Mouse (Mus musculus): ENCODE data around the gene Emg1. TPM values are rescaled to one million over a fixed set of nuclear protein-coding genes. Genes with fewer than 3 reads are reported as not detected.

Emg1 gene
- polyA plus RNA-seq, 1 experiment from 2014 or later: 148 TPM

DNA sequence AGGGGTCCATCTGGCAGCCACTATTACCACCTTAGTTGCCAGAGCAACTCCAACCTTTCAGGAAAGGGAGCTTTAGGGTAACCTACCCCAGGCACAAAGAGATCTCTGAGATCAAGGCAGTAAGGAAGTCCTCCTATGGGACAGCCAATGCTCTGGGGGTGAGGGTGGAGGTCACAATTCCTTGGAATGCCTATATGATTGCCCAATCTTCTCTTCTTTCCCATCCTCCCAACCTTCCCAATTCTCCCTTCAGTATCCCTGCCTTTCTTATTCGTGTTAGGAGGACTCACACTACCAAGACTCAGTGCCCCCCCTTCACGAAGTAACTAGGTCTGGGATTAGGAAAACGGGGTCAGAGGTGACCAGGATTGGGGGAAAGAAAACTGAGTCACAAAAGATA lies 43.3 kb upstream of the Emg1 start:
- 2% methylated on average over 3 of the region's 3 CpGs for WGBS (ENCODE audit: insufficient replicate concordance)
- ATAC-seq (replicated peaks; ENCODE audit: insufficient number of reproducible peaks, low FRiP score, low TSS enrichment): no peak
- H3K36me3 ChIP-seq (ENCODE audit: control insufficient read depth, insufficient read depth, low read length): no peaks in the 10 kb centered on the region
- H3K27ac ChIP-seq (ENCODE audit: low read depth, low read length): peak overlapping the region; percentile 95; the same call in 1 of the 2 replicates
- H3K4me1 ChIP-seq (ENCODE audit: control insufficient read depth, insufficient read depth, low read length): peaks cover 34% of the 10 kb centered on the region
- H3K4me2 ChIP-seq: peak overlapping the region; percentile 82
- H3K9me3 ChIP-seq (replicated peaks; ENCODE audit: control insufficient read depth, low read length): no peaks in the 10 kb centered on the region
- H3K9ac ChIP-seq (ENCODE audit: low read depth, low read length): peak overlapping the region; percentile 93
- peak overlapping the region; percentile 89 for H3K4me3 ChIP-seq (ENCODE audit: low read depth, low read length)
- peaks cover 3% of the 10 kb centered on the region; the same call in 1 of the 2 replicates for H3K27me3 ChIP-seq (ENCODE audit: control insufficient read depth, insufficient read depth, low read length)

DNA sequence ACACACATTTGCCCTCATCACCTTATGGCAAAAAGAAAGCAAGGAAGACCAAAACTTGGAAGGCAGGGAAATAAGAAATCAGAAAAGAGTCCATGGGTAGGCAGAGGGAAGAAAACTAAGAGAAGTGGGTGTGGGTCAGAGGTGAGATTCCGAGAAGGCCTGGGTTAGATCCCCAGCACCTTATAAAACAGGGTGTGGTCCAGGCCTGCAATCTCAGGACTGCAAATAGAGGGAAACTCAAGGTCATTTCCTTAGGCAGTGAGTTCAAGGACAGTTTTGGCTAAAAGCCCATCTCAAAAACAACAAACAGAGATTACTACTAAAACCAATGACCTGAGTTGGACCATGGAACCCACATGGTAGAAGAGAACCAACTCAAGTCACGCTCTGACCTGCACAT lies 41.9 kb upstream of the Emg1 start:
- Histone ChIP-seq H3K4me1 (ENCODE audit: control insufficient read depth, insufficient read depth, low read length) (peaks cover 31% of the 10 kb centered on the region), H3K4me2 (no peak overlapping the region), H3K9me3 (replicated peaks; ENCODE audit: control insufficient read depth, low read length) (no peaks in the 10 kb centered on the region), H3K4me3 (ENCODE audit: low read depth, low read length) (no peak overlapping the region), H3K36me3 (ENCODE audit: control insufficient read depth, insufficient read depth, low read length) (peaks cover 5% of the 10 kb centered on the region; the same call in 1 of the 2 replicates), H3K27me3 (ENCODE audit: control insufficient read depth, insufficient read depth, low read length) (no peaks in the 10 kb centered on the region), H3K9ac (ENCODE audit: low read depth, low read length) (no peak overlapping the region), H3K27ac (ENCODE audit: low read depth, low read length) (no peak overlapping the region)
- 88% methylated on average over 2 of the region's 2 CpGs for WGBS (ENCODE audit: insufficient replicate concordance)
- no peak for ATAC-seq (replicated peaks; ENCODE audit: insufficient number of reproducible peaks, low FRiP score, low TSS enrichment)

DNA sequence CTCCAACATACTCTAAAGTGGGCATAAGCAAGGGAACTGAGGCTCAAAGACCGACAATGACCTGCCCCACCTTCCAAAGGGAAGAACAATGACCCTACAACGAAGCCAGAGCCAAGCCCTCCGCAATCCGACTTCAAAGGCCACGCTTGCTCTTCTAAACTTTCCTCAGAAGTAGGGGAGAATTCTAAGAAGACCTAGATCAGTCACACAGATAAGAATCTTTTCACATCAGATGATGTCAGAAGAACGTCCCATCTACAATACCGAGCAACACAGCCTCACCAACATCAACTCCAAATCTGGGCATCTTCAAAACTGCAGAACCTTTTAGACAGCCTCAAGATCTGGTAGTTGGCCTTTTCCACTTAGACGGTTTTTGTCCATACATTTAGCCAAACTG lies 38.4 kb upstream of the Emg1 start:
- 82% methylated on average over 8 of the region's 8 CpGs for WGBS (ENCODE audit: insufficient replicate concordance)
- H3K4me1 ChIP-seq (ENCODE audit: control insufficient read depth, insufficient read depth, low read length): peaks cover 16% of the 10 kb centered on the region; the same call in 1 of the 2 replicates
- H3K36me3 ChIP-seq (ENCODE audit: control insufficient read depth, insufficient read depth, low read length): peaks cover 8% of the 10 kb centered on the region
- H3K4me2 ChIP-seq: no peak overlapping the region
- no peak for ATAC-seq (replicated peaks; ENCODE audit: insufficient number of reproducible peaks, low FRiP score, low TSS enrichment)
- no peak overlapping the region for H3K4me3 ChIP-seq (ENCODE audit: low read depth, low read length)
- H3K9ac ChIP-seq (ENCODE audit: low read depth, low read length): no peak overlapping the region
- no peak overlapping the region for H3K27ac ChIP-seq (ENCODE audit: low read depth, low read length)
- no peaks in the 10 kb centered on the region for H3K9me3 ChIP-seq (replicated peaks; ENCODE audit: control insufficient read depth, low read length)
- H3K27me3 ChIP-seq (ENCODE audit: control insufficient read depth, insufficient read depth, low read length): no peaks in the 10 kb centered on the region

GRCm38 (mm10) chr6:124746654-124747632 lies 35.0 kb upstream of the Emg1 start:
- WGBS (ENCODE audit: insufficient replicate concordance): 81% methylated on average over 7 of the region's 7 CpGs
- peak overlapping the region; percentile 30; the same call in 1 of the 2 replicates for H3K9ac ChIP-seq (ENCODE audit: low read depth, low read length)
- peak overlapping the region; percentile 99 for H3K4me2 ChIP-seq
- ATAC-seq (replicated peaks; ENCODE audit: insufficient number of reproducible peaks, low FRiP score, low TSS enrichment): no peak
- H3K27ac ChIP-seq (ENCODE audit: low read depth, low read length): no peak overlapping the region
- H3K9me3 ChIP-seq (replicated peaks; ENCODE audit: control insufficient read depth, low read length): no peaks in the 10 kb centered on the region
- no peak overlapping the region for H3K4me3 ChIP-seq (ENCODE audit: low read depth, low read length)
- H3K36me3 ChIP-seq (ENCODE audit: control insufficient read depth, insufficient read depth, low read length): peaks cover 11% of the 10 kb centered on the region
- H3K4me1 ChIP-seq (ENCODE audit: control insufficient read depth, insufficient read depth, low read length): peaks cover 13% of the 10 kb centered on the region
- no peaks in the 10 kb centered on the region for H3K27me3 ChIP-seq (ENCODE audit: control insufficient read depth, insufficient read depth, low read length)

DNA sequence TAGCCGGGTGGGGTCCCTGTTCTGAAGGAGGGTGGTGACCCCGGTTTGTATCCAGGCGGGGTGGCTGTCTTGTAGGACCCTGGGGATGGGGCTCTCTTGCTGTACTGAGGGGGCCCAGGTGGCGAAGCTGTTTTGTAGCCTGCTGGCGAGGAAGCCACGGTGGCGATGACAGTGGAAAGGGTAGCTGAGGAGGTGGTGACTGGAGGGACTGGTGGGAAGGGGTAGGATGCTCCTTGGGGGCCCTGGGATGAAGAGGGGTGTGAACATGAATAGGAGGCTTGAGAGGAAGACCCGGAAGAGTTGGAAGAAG lies 34.3 kb upstream of the Emg1 start:
- H3K27me3 ChIP-seq (ENCODE audit: control insufficient read depth, insufficient read depth, low read length): no peaks in the 10 kb centered on the region
- H3K36me3 ChIP-seq (ENCODE audit: control insufficient read depth, insufficient read depth, low read length): peaks cover 11% of the 10 kb centered on the region
- peak overlapping the region; percentile 96 for H3K9ac ChIP-seq (ENCODE audit: low read depth, low read length)
- WGBS (ENCODE audit: insufficient replicate concordance): 20% methylated on average over 8 of the region's 8 CpGs
- peak overlapping the region; percentile 75 for H3K4me3 ChIP-seq (ENCODE audit: low read depth, low read length)
- H3K4me1 ChIP-seq (ENCODE audit: control insufficient read depth, insufficient read depth, low read length): peaks cover 16% of the 10 kb centered on the region
- H3K9me3 ChIP-seq (replicated peaks; ENCODE audit: control insufficient read depth, low read length): no peaks in the 10 kb centered on the region
- H3K4me2 ChIP-seq: peak overlapping the region; percentile 99
- ATAC-seq (replicated peaks; ENCODE audit: insufficient number of reproducible peaks, low FRiP score, low TSS enrichment): no peak
- peak overlapping the region; percentile 87; the same call in 1 of the 2 replicates for H3K27ac ChIP-seq (ENCODE audit: low read depth, low read length)

- H3K9ac ChIP-seq (ENCODE audit: low read depth, low read length): peak overlapping the region; percentile 96
- peaks cover 16% of the 10 kb centered on the region for H3K4me1 ChIP-seq (ENCODE audit: control insufficient read depth, insufficient read depth, low read length)
- WGBS (ENCODE audit: insufficient replicate concordance): 1% methylated on average over 85 of the region's 85 CpGs
- ATAC-seq (replicated peaks; ENCODE audit: insufficient number of reproducible peaks, low FRiP score, low TSS enrichment): peak; percentile 82
- H3K4me2 ChIP-seq: peak overlapping the region; percentile 99
- peak overlapping the region; percentile 75 for H3K4me3 ChIP-seq (ENCODE audit: low read depth, low read length)
- no peaks in the 10 kb centered on the region for H3K27me3 ChIP-seq (ENCODE audit: control insufficient read depth, insufficient read depth, low read length)
- peaks cover 11% of the 10 kb centered on the region for H3K36me3 ChIP-seq (ENCODE audit: control insufficient read depth, insufficient read depth, low read length)
- H3K27ac ChIP-seq (ENCODE audit: low read depth, low read length): peak overlapping the region; percentile 87
- no peaks in the 10 kb centered on the region for H3K9me3 ChIP-seq (replicated peaks; ENCODE audit: control insufficient read depth, low read length)
Observed at GRCm38 (mm10) chr6:124745490-124746295, 33.7 kb upstream of the Emg1 start.

DNA sequence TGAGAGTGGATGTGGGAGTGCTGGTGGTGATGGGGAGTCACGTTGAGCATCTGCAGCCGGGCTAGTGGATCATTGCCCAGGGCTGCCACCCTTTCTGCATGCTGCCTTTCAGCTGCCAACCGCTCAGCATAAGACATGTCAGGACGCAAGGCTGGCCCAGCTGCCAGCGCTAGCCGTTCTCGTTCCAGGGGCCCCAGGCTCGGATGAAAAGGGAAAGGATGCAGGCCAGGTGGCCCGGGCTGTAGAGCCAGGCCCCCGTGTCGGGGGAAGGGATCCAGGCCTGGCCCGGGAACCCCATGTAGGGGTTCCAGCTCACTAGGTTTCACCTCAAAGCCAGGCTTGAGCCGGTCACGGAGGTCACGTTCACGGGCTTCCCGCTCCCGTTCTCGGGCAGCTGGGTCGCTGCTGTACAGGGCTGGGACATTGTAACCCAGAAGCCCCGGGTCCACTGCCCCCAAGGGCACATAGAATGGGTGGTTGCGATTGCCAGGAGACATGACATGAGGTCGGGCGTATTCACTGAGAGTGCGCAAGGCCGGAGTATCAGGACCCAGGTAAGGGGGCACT lies 32.9 kb upstream of the Emg1 start:
- peak overlapping the region; percentile 96 for H3K9ac ChIP-seq (ENCODE audit: low read depth, low read length)
- peaks cover 11% of the 10 kb centered on the region for H3K36me3 ChIP-seq (ENCODE audit: control insufficient read depth, insufficient read depth, low read length)
- 69% methylated on average over 26 of the region's 26 CpGs for WGBS (ENCODE audit: insufficient replicate concordance)
- no peaks in the 10 kb centered on the region for H3K27me3 ChIP-seq (ENCODE audit: control insufficient read depth, insufficient read depth, low read length)
- ATAC-seq (replicated peaks; ENCODE audit: insufficient number of reproducible peaks, low FRiP score, low TSS enrichment): no peak
- peaks cover 18% of the 10 kb centered on the region for H3K4me1 ChIP-seq (ENCODE audit: control insufficient read depth, insufficient read depth, low read length)
- H3K27ac ChIP-seq (ENCODE audit: low read depth, low read length): peak overlapping the region; percentile 55
- peak overlapping the region; percentile 99 for H3K4me2 ChIP-seq
- no peaks in the 10 kb centered on the region for H3K9me3 ChIP-seq (replicated peaks; ENCODE audit: control insufficient read depth, low read length)
- peak overlapping the region; percentile 75 for H3K4me3 ChIP-seq (ENCODE audit: low read depth, low read length)

DNA sequence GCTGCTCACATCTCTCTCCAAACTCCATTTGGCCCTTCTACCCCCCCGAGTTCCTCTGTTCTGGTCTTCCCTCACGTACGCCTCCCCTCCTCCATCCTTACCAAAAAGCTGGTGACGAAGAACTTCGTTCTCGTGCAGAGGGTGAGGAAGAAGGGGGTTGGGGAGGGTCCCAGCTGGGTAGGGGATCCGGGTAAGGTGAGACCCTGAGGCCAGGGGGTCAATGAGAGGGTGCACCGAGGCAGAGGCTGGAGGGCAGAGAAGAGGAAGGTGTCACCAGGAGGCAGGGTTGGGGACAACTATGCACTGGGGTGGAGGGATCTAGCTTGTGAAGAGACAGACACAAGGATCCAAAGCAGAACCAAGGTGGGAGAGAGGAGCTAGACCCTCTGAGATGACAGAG lies 31.7 kb upstream of the Emg1 start:
- Histone ChIP-seq H3K4me3 (ENCODE audit: low read depth, low read length) (no peak overlapping the region), H3K9ac (ENCODE audit: low read depth, low read length) (no peak overlapping the region), H3K27ac (ENCODE audit: low read depth, low read length) (no peak overlapping the region), H3K4me2 (no peak overlapping the region), H3K4me1 (ENCODE audit: control insufficient read depth, insufficient read depth, low read length) (peaks cover 28% of the 10 kb centered on the region), H3K9me3 (replicated peaks; ENCODE audit: control insufficient read depth, low read length) (no peaks in the 10 kb centered on the region), H3K36me3 (ENCODE audit: control insufficient read depth, insufficient read depth, low read length) (peaks cover 6% of the 10 kb centered on the region), H3K27me3 (ENCODE audit: control insufficient read depth, insufficient read depth, low read length) (no peaks in the 10 kb centered on the region)
- 85% methylated on average over 8 of the region's 8 CpGs for WGBS (ENCODE audit: insufficient replicate concordance)
- ATAC-seq (replicated peaks; ENCODE audit: insufficient number of reproducible peaks, low FRiP score, low TSS enrichment): no peak

Measured in heart, embryonic 11.5 days (tissue).